Mouse (Mus musculus) midbrain, postnatal 0 days (tissue): ENCODE data around the gene Jun. TPM values are rescaled to one million over a fixed set of nuclear protein-coding genes. Genes with fewer than 3 reads are reported as not detected.

Source experiments
- ATAC-seq: fragments of 200-750 bp; cut with Nextera tagmentation; 2 replicates; pipeline ENCODE4 v1.8.0; 2017; ENCODE audit warnings: moderate number of reproducible peaks, mild to moderate bottlenecking, moderate TSS enrichment, moderate library complexity; ENCODE audit not compliant: low FRiP score
- DNase-seq: peaks from one replicate; pipeline ENCODE4 v3.0.0-alpha.2; 2015; ENCODE audit warnings: low spot score
- H3K27ac ChIP-seq: fragments of 300-500 bp; sonication (generic); 2 replicates; pipeline ENCODE4 v1.5.1; 2014; ENCODE audit warnings: low read depth, mild to moderate bottlenecking, low read length, mixed read lengths
- H3K27me3 ChIP-seq: fragments of 300-500 bp; sonication (generic); 2 replicates; pipeline ENCODE4 v1.6.1; 2014; ENCODE audit warnings: low read length, control low read depth, mixed read lengths; ENCODE audit not compliant: insufficient read depth
- H3K36me3 ChIP-seq: fragments of 300-500 bp; sonication (generic); 2 replicates; pipeline ENCODE4 v1.6.1; 2014; ENCODE audit warnings: low read length, control low read depth, mixed read lengths; ENCODE audit not compliant: insufficient read depth
- H3K4me1 ChIP-seq: fragments of 300-500 bp; sonication (generic); 2 replicates; pipeline ENCODE4 v1.6.1; 2014; ENCODE audit warnings: mild to moderate bottlenecking, control low read depth, antibody characterized with exemption, low read length, mixed read lengths; ENCODE audit not compliant: insufficient read depth
- H3K4me2 ChIP-seq: fragments of 300-500 bp; sonication (generic); 2 replicates; pipeline ENCODE4 v1.6.1; 2014; ENCODE audit warnings: low read depth, mild to moderate bottlenecking, low read length, mixed read lengths; ENCODE audit not compliant: poor library complexity, severe bottlenecking
- H3K4me3 ChIP-seq: fragments of 300-500 bp; sonication (generic); 2 replicates; pipeline ENCODE4 v1.5.1; 2014; ENCODE audit warnings: low read depth, mild to moderate bottlenecking, low read length, moderate library complexity
- H3K9ac ChIP-seq: fragments of 300-500 bp; sonication (generic); replicated peaks from 2 replicates; pipeline ENCODE4 v1.6.1; 2014; ENCODE audit warnings: mild to moderate bottlenecking, low read length, moderate library complexity, mixed read lengths; ENCODE audit not compliant: poor library complexity, severe bottlenecking
- H3K9me3 ChIP-seq: fragments of 300-500 bp; sonication (generic); 2 replicates; pipeline ENCODE4 v1.6.1; 2016; ENCODE audit warnings: low read length, control low read depth
- CTCF ChIP-seq: IDR thresholded peaks from 2 replicates; pipeline ENCODE4 v1.5.1; 2016; ENCODE audit warnings: antibody characterized with exemption, mild to moderate bottlenecking
- WGBS: fragments of 180-500 bp; shearing (Covaris S2); extraction: QIAGEN DNeasy Blood & Tissue Kit; methylation state at CpG from one replicate; pipeline ENCODE4 v1.1.7; 2014; 5-methylcytosine and 5-hydroxymethylcytosine counted together
- polyA plus RNA-seq: library from polyadenylated mRNA; unstranded; fragments of >200 nt; fragmentation: Nextera tagmentation; extraction: Ambion mirVana; gene quantifications from 2 replicates; pipeline ENCODE4 v1.2.1, GENCODE M21; 2015
- total RNA-seq: library from RNA; depleted of rRNA; stranded (reverse); fragments of >200 nt; gene quantifications from 2 replicates; pipeline ENCODE4 v1.2.3, GENCODE M21; 2014; rRNA removed

The Jun gene
- total RNA-seq (60.2 and 62.7 TPM in 2 replicates), polyA plus RNA-seq (37.9 and 40.5 TPM in 2 replicates)

- peak within 1 kb of the TSS; percentile 68 for H3K9ac ChIP-seq
- TF ChIP-seq CTCF = no peak
- peak; percentile 96 for ATAC-seq
- peak within 1 kb of the TSS; percentile 93 for H3K4me2 ChIP-seq
- peaks cover 7% of the 10 kb centered on the region; the same call in 1 of the 2 replicates for H3K4me1 ChIP-seq
- WGBS = 1% methylated on average over 61 of the region's 68 CpGs
- H3K27me3 ChIP-seq = no peaks in the 10 kb centered on the region
- H3K36me3 ChIP-seq = no peaks in the 10 kb centered on the region
- peak; percentile 100 for DNase-seq
- peak within 1 kb of the TSS; percentile 62 for H3K4me3 ChIP-seq
- H3K9me3 ChIP-seq = no peaks in the 10 kb centered on the region
- peak within 1 kb of the TSS; percentile 87 for H3K27ac ChIP-seq
Observed at GRCm38 (mm10) chr4:95052025-95052899, at the start of gene Jun. Jun (minus strand) TSS chr4:95052222.

GRCm38 (mm10) chr4:95101684-95102083 lies 49.7 kb upstream of the Jun start:
- no peak overlapping the region for H3K9ac ChIP-seq
- H3K4me1 ChIP-seq = peaks cover 4% of the 10 kb centered on the region; the same call in 1 of the 2 replicates
- no peaks in the 10 kb centered on the region for H3K9me3 ChIP-seq
- 93% methylated on average over 7 of the region's 7 CpGs for WGBS
- TF ChIP-seq CTCF = no peak
- no peak overlapping the region for H3K4me3 ChIP-seq
- no peaks in the 10 kb centered on the region for H3K36me3 ChIP-seq
- no peaks in the 10 kb centered on the region for H3K27me3 ChIP-seq
- DNase-seq (no peak), ATAC-seq (no peak)
- H3K4me2 ChIP-seq = no peak overlapping the region
- no peak overlapping the region for H3K27ac ChIP-seq

GRCm38 (mm10) chr4:95100694-95101093 lies 48.7 kb upstream of the Jun start:
- no peaks in the 10 kb centered on the region for H3K36me3 ChIP-seq
- no peaks in the 10 kb centered on the region for H3K27me3 ChIP-seq
- DNase-seq = no peak
- no peak overlapping the region for H3K4me3 ChIP-seq
- TF ChIP-seq CTCF = no peak
- H3K9ac ChIP-seq = no peak overlapping the region
- no peak for ATAC-seq
- H3K9me3 ChIP-seq = no peaks in the 10 kb centered on the region
- H3K4me1 ChIP-seq = no peaks in the 10 kb centered on the region
- no peak overlapping the region for H3K27ac ChIP-seq
- no peak overlapping the region for H3K4me2 ChIP-seq

GRCm38 (mm10) chr4:95099373-95099772 lies 47.4 kb upstream of the Jun start:
- no peak for TF ChIP-seq CTCF
- no peaks in the 10 kb centered on the region for H3K27me3 ChIP-seq
- ATAC-seq = no peak
- no peak for DNase-seq
- H3K9me3 ChIP-seq = no peaks in the 10 kb centered on the region
- no peaks in the 10 kb centered on the region for H3K4me1 ChIP-seq
- 89% methylated on average over 7 of the region's 7 CpGs for WGBS
- H3K36me3 ChIP-seq = no peaks in the 10 kb centered on the region
- H3K27ac ChIP-seq = no peak overlapping the region
- no peak overlapping the region for H3K4me3 ChIP-seq
- H3K4me2 ChIP-seq = no peak overlapping the region
- H3K9ac ChIP-seq = no peak overlapping the region

GRCm38 (mm10) chr4:95098722-95099097 lies 46.7 kb upstream of the Jun start:
- Histone ChIP-seq H3K4me2 (no peak overlapping the region), H3K9me3 (no peaks in the 10 kb centered on the region), H3K4me1 (no peaks in the 10 kb centered on the region), H3K4me3 (no peak overlapping the region), H3K27me3 (no peaks in the 10 kb centered on the region), H3K36me3 (no peaks in the 10 kb centered on the region), H3K27ac (no peak overlapping the region), H3K9ac (no peak overlapping the region)
- 65% methylated on average over 5 of the region's 5 CpGs for WGBS
- DNase-seq (no peak), ATAC-seq (no peak)
- TF ChIP-seq CTCF = no peak

- Histone ChIP-seq H3K36me3 (no peaks in the 10 kb centered on the region), H3K9me3 (no peaks in the 10 kb centered on the region), H3K27ac (no peak overlapping the region), H3K4me3 (no peak overlapping the region), H3K27me3 (no peaks in the 10 kb centered on the region), H3K9ac (no peak overlapping the region), H3K4me2 (no peak overlapping the region), H3K4me1 (no peaks in the 10 kb centered on the region)
- WGBS = 62% methylated on average over 10 of the region's 10 CpGs
- no peak for DNase-seq
- TF ChIP-seq CTCF = no peak
- ATAC-seq = no peak
Observed at GRCm38 (mm10) chr4:95097942-95098721, 46.1 kb upstream of the Jun start.
